Mouse (Mus musculus) retina, embryonic 14.5 days (tissue): ENCODE measurements around the gene Pcare.
"Not testable (repeated sequence)": the region's sequence is repeated elsewhere in the genome, so short reads cannot be mapped to it uniquely, and the experiment has no call there.

Experiments used
- DNase-seq: peaks from one replicate; pipeline ENCODE4 v3.0.0-alpha.2; 2015; ENCODE audit warnings: low spot score

The Pcare gene

GRCm38 (mm10) chr17:71752831-71753230 is at the start of gene Pcare:
TSS of gene Pcare (minus strand) at chr17:71752894.
- DNase-seq, result peak; percentile 23

- no peak for DNase-seq
Observed at GRCm38 (mm10) chr17:71795521-71796205, 43.0 kb upstream of the Pcare start.

GRCm38 (mm10) chr17:71791622-71792021 is 38.9 kb upstream of the Pcare start:
- no peak for DNase-seq

GRCm38 (mm10) chr17:71791109-71791508 is 38.4 kb upstream of the Pcare start:
- DNase-seq, result no peak

- no peak for DNase-seq
Observed at GRCm38 (mm10) chr17:71786456-71786855, 33.8 kb upstream of the Pcare start.

GRCm38 (mm10) chr17:71783366-71783735 is 30.7 kb upstream of the Pcare start:
- DNase-seq, result peak; percentile 37

- DNase-seq, result peak; percentile 61
Observed at GRCm38 (mm10) chr17:71782699-71783365, 30.1 kb upstream of the Pcare start.

GRCm38 (mm10) chr17:71782242-71782698 is 29.6 kb upstream of the Pcare start:
- DNase-seq, result peak; percentile 71

GRCm38 (mm10) chr17:71780945-71781344 is 28.3 kb upstream of the Pcare start:
- no peak for DNase-seq

GRCm38 (mm10) chr17:71780490-71780889 is 27.8 kb upstream of the Pcare start:
- no peak for DNase-seq

- DNase-seq, result no peak
Observed at GRCm38 (mm10) chr17:71778696-71779095, 26.0 kb upstream of the Pcare start.

GRCm38 (mm10) chr17:71775279-71775678 is 22.6 kb upstream of the Pcare start:
- no peak for DNase-seq

GRCm38 (mm10) chr17:71774173-71774572 is 21.5 kb upstream of the Pcare start:
- no peak for DNase-seq

GRCm38 (mm10) chr17:71770696-71771095 is 18.0 kb upstream of the Pcare start:
- no peak for DNase-seq

- DNase-seq, result peak; percentile 76
Observed at GRCm38 (mm10) chr17:71769564-71769963, 16.9 kb upstream of the Pcare start.

GRCm38 (mm10) chr17:71768173-71768572 is 15.5 kb upstream of the Pcare start, which contains the start of gene Clip4:
TSS of gene Clip4 (plus strand) at chr17:71768473.
- not testable (repeated sequence) for DNase-seq

- peak; percentile 61 for DNase-seq
Observed at GRCm38 (mm10) chr17:71760536-71760935, 7.8 kb upstream of the Pcare start.

GRCm38 (mm10) chr17:71749616-71750168 is 3.0 kb downstream of the Pcare start:
- DNase-seq, result no peak

GRCm38 (mm10) chr17:71747561-71747960 is 5.1 kb downstream of the Pcare start:
- no peak for DNase-seq

- DNase-seq, result no peak
Observed at GRCm38 (mm10) chr17:71746114-71746513, 6.6 kb downstream of the Pcare start.

GRCm38 (mm10) chr17:71742935-71743334 is 9.8 kb downstream of the Pcare start:
- DNase-seq, result no peak

- no peak for DNase-seq
Observed at GRCm38 (mm10) chr17:71742156-71742555, 10.5 kb downstream of the Pcare start.

GRCm38 (mm10) chr17:71736442-71736841 is 16.3 kb downstream of the Pcare start:
- DNase-seq, result no peak
